Mouse (Mus musculus) liver, adult 2 months (tissue): ENCODE measurements around the gene Olfr875.

ENCODE experiments used
- CTCF ChIP-seq: fragments of 200-500 bp; IDR thresholded peaks from 2 replicates; pipeline ENCODE4 v1.5.1; 2011; ENCODE audit warnings: low read depth, low read length, control low read depth
- POLR2A ChIP-seq: fragments of 200-500 bp; IDR thresholded peaks from 2 replicates; pipeline ENCODE4 v1.6.1; 2011; ENCODE audit warnings: low read length, control low read depth; ENCODE audit not compliant: insufficient read depth; ENCODE audit errors: extremely low read depth

GRCm38 (mm10) chr9:37808456-37808855 lies 36.8 kb downstream of the Olfr875 start:
- TF ChIP-seq POLR2A (no peak), CTCF (no peak)
